9 mouse cellular contexts compared by ENCODE assay signal in the genomic region with DNA sequence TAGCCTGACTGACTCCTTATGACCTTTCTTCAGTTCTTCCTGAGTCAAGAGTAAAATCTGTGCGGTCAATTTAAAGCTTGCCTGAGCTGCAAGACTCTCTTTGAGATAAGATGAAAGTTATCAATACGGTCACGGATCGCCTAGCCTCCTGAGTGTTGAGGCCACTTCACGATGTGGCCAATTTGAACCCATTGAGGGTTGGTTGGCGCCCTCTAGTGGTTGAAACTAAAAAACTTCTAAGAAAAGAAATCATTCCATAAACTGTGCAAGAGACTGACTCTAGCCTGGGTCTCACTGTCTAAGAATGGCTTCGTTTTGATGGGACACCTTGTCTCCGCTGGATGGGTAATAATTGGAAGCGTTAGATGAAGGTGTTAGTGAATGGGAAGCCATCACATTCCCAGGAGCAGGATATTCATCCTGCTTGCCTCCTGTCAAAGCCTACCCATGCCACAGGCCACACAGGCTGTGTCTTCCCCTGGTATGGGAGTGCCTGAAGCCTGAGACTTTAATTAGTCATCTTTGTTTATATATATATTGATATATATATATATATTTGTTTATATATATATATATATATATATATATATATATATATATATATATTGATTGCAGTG. TPM values are rescaled to one million over a fixed set of nuclear protein-coding genes. Genes with fewer than 3 reads are reported as not detected.
DNase-seq lines count a peak whose midpoint lies in the region; ATAC-seq and TF ChIP-seq lines count a peak whose summit lies in the region.
"Had no signal": no experiment of that assay in that cellular context is flagged by ENCODE, and none has a peak within 500 bp of the region (broad histone marks: within the 10 kb centered on the region; RNA-seq: fewer than 3 reads in every experiment).

No protein-coding gene starts in this region.

- no peaks in the 10 kb centered on the region for H3K9me3 ChIP-seq in hindbrain, embryonic 15.5 days
- H3K9me3 ChIP-seq in hindbrain, embryonic 12.5 days (replicated peaks), result no peaks in the 10 kb centered on the region
- no peaks in the 10 kb centered on the region for H3K9me3 ChIP-seq in E14TG2a.4 (ENCODE audit: low read length)
- H3K9me3 ChIP-seq in forebrain, embryonic 16.5 days (ENCODE audit: control insufficient read depth, low read length), result no peaks in the 10 kb centered on the region
- H3K9me3 ChIP-seq in neural tube, embryonic 14.5 days (ENCODE audit: control insufficient read depth, low read length), result no peaks in the 10 kb centered on the region
- H3K9me3 ChIP-seq: embryonic facial prominence, embryonic 12.5 days had no signal

- H3K36me3 ChIP-seq in hindbrain, embryonic 15.5 days, result no peaks in the 10 kb centered on the region
- H3K36me3 ChIP-seq in hindbrain, embryonic 12.5 days, result no peaks in the 10 kb centered on the region
- no peaks in the 10 kb centered on the region for H3K36me3 ChIP-seq in E14TG2a.4 (ENCODE audit: insufficient read depth, low read length)
- no peaks in the 10 kb centered on the region for H3K36me3 ChIP-seq in forebrain, embryonic 16.5 days (ENCODE audit: control insufficient read depth, insufficient read depth)
- no peaks in the 10 kb centered on the region for H3K36me3 ChIP-seq in neural tube, embryonic 14.5 days (ENCODE audit: control insufficient read depth, insufficient read depth, low read length)
- H3K36me3 ChIP-seq: embryonic facial prominence, embryonic 12.5 days had no signal

- H3K4me2 ChIP-seq in hindbrain, embryonic 15.5 days, result no peak overlapping the region
- no peak overlapping the region for H3K4me2 ChIP-seq in hindbrain, embryonic 12.5 days (replicated peaks)
- no peak overlapping the region for H3K4me2 ChIP-seq in forebrain, embryonic 16.5 days (ENCODE audit: low read length)
- no peak overlapping the region for H3K4me2 ChIP-seq in neural tube, embryonic 14.5 days (ENCODE audit: low read depth, low read length)
- H3K4me2 ChIP-seq: embryonic facial prominence, embryonic 12.5 days had no signal

- ATAC-seq in hindbrain, embryonic 15.5 days (ENCODE audit: low FRiP score, low read depth), result peak; percentile 19; the same call in 1 of the 2 replicates
- no peak for ATAC-seq in hindbrain, embryonic 12.5 days (ENCODE audit: low FRiP score)
- peak; percentile 31; the same call in 1 of the 2 replicates for ATAC-seq in forebrain, embryonic 16.5 days
- peak; percentile 54; the same call in 1 of the 2 replicates for ATAC-seq in neural tube, embryonic 14.5 days (ENCODE audit: low read depth)

- H3K27me3 ChIP-seq in hindbrain, embryonic 15.5 days, result 0 out of 2 replicates have a peak, but pooled peaks cover 3% of the 10 kb centered on the region
- peaks cover 26% of the 10 kb centered on the region for H3K27me3 ChIP-seq in hindbrain, embryonic 12.5 days
- H3K27me3 ChIP-seq in E14TG2a.4 (ENCODE audit: insufficient read depth, low read length), result peaks cover 36% of the 10 kb centered on the region
- no peaks in the 10 kb centered on the region for H3K27me3 ChIP-seq in forebrain, embryonic 16.5 days (replicated peaks; ENCODE audit: control insufficient read depth, insufficient read depth, low read length)
- H3K27me3 ChIP-seq in neural tube, embryonic 14.5 days (ENCODE audit: control insufficient read depth, insufficient read depth, low read length), result no peaks in the 10 kb centered on the region

- H3K9ac ChIP-seq in hindbrain, embryonic 15.5 days, result no peak overlapping the region
- H3K9ac ChIP-seq in hindbrain, embryonic 12.5 days, result no peak overlapping the region
- H3K9ac ChIP-seq in forebrain, embryonic 16.5 days (replicated peaks; ENCODE audit: low read depth, low read length), result no peak overlapping the region
- no peak overlapping the region for H3K9ac ChIP-seq in neural tube, embryonic 14.5 days (replicated peaks; ENCODE audit: low read depth, low read length)
- H3K9ac ChIP-seq: embryonic facial prominence, embryonic 12.5 days had no signal

- 7% methylated on average over 9 of the region's 9 CpGs for WGBS in hindbrain, embryonic 15.5 days
- WGBS in hindbrain, embryonic 12.5 days, result 7% methylated on average over 9 of the region's 9 CpGs
- WGBS in forebrain, embryonic 16.5 days, result 5% methylated on average over 9 of the region's 9 CpGs
- 8% methylated on average over 9 of the region's 9 CpGs for WGBS in neural tube, embryonic 14.5 days

- no peak overlapping the region for H3K27ac ChIP-seq in hindbrain, embryonic 15.5 days (replicated peaks)
- H3K27ac ChIP-seq in hindbrain, embryonic 12.5 days, result no peak overlapping the region
- H3K27ac ChIP-seq in forebrain, embryonic 16.5 days (ENCODE audit: low read length), result no peak overlapping the region
- H3K27ac ChIP-seq in neural tube, embryonic 14.5 days (ENCODE audit: low read depth, low read length), result no peak overlapping the region
- H3K27ac ChIP-seq: embryonic facial prominence, embryonic 12.5 days had no signal

- no peaks in the 10 kb centered on the region for H3K4me1 ChIP-seq in hindbrain, embryonic 15.5 days (replicated peaks)
- H3K4me1 ChIP-seq in hindbrain, embryonic 12.5 days, result no peaks in the 10 kb centered on the region
- H3K4me1 ChIP-seq in E14TG2a.4 (replicated peaks; ENCODE audit: low read depth, low read length), result peaks cover 3% of the 10 kb centered on the region
- H3K4me1 ChIP-seq in forebrain, embryonic 16.5 days (replicated peaks; ENCODE audit: control insufficient read depth, insufficient read depth, low read length), result no peaks in the 10 kb centered on the region
- no peaks in the 10 kb centered on the region for H3K4me1 ChIP-seq in neural tube, embryonic 14.5 days (ENCODE audit: control insufficient read depth, insufficient read depth, low read length)
- H3K4me1 ChIP-seq: embryonic facial prominence, embryonic 12.5 days had no signal

- no peak overlapping the region for H3K4me3 ChIP-seq in hindbrain, embryonic 15.5 days
- H3K4me3 ChIP-seq in hindbrain, embryonic 12.5 days, result no peak overlapping the region
- no peak overlapping the region for H3K4me3 ChIP-seq in E14TG2a.4 (replicated peaks; ENCODE audit: low read length)
- H3K4me3 ChIP-seq in forebrain, embryonic 16.5 days (replicated peaks; ENCODE audit: low read length), result no peak overlapping the region
- no peak overlapping the region for H3K4me3 ChIP-seq in neural tube, embryonic 14.5 days (ENCODE audit: low read depth, low read length)
- H3K4me3 ChIP-seq: embryonic facial prominence, embryonic 12.5 days had no signal

- DNase-seq in c-Kit-positive CD71-positive TER-119-negative erythroid progenitor cells, embryonic 14.5 days (ENCODE audit: low read depth), result peak; percentile 53
- DNase-seq in kidney, postnatal 36 days, result peak; percentile 54 to 59
- DNase-seq in right cerebral cortex, adult 18-20 months, result no peak

- peak; percentile 50 for TF ChIP-seq CTCF in E14TG2a.4 (conservative IDR thresholded peaks at IDR 0.05; ENCODE audit: low read length)

RNA-seq across cellular contexts. Expression of a gene that starts 11.4 kb away (rescaled TPM):
- 1.2 and 1.3 TPM in 2 replicates for polyA plus RNA-seq in hindbrain, embryonic 15.5 days (2015; fragmentation: Nextera tagmentation; extraction: Ambion mirVana)
- polyA plus RNA-seq in hindbrain, embryonic 12.5 days (2016; fragmentation: Nextera tagmentation; extraction: Ambion mirVana), result 1.2 and 2.8 TPM in 2 replicates
- polyA plus RNA-seq in forebrain, embryonic 16.5 days (2015; fragmentation: Nextera tagmentation; extraction: Ambion mirVana), result 3.4 and 7.3 TPM in 2 replicates
- 0.24 TPM in 1 of 2 replicates, not detected in the other for polyA plus RNA-seq in neural tube, embryonic 14.5 days (2014; fragmentation: Nextera tagmentation; extraction: Ambion mirVana)
